Mouse (Mus musculus): ENCODE results near the gene Pram1.

Pram1 gene

GRCm38 (mm10) chr17:33666813-33667212 lies 29.0 kb downstream of the Pram1 start:
- DNase-seq (ENCODE audit: low read depth, low spot score): no peak

GRCm38 (mm10) chr17:33669681-33670080 lies 31.8 kb downstream of the Pram1 start:
- no peak for DNase-seq (ENCODE audit: low read depth, low spot score)

DNA sequence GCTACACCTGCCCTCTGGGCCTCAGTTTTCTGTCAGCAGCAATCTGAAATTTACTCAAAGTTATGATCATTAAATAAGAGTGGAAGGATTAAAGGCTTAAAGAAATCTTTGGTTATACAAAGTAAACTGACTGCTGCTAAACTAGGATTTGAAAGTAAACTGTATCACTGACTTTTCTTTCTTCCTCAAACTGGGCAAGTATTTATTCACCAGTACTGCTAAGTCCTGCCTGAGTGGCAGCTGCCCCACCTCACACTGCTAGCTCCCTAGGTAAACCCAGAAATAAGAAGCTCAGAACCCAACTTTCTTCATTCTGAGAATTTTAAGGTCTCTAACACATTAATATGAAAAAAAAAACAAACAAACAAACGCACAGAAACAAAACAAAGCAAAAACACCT lies 36.0 kb downstream of the Pram1 start:
- no peak for DNase-seq (ENCODE audit: low read depth, low spot score)

DNA sequence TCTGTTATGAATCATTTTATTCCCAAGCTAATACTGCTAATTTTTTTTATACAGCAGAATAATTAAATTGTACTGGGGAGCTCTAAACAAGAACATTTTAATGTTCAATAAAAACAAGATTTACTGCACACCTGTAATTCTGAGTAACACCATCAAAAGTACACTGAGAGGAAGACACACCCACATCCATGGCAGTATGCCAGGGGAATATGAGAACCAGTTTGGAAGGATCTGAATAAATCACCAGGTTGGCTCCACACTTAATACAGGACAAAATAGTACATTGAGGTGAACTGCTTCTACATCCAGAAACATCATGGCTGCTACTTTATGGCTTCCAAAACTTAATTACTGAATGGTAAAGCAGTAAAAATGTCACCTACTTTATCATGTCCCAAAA lies 37.6 kb downstream of the Pram1 start:
- DNase-seq (ENCODE audit: low read depth, low spot score): peak; percentile 11

- DNase-seq (ENCODE audit: low read depth, low spot score): no peak
Measured at GRCm38 (mm10) chr17:33676086-33676485, 38.2 kb downstream of the Pram1 start.

DNA sequence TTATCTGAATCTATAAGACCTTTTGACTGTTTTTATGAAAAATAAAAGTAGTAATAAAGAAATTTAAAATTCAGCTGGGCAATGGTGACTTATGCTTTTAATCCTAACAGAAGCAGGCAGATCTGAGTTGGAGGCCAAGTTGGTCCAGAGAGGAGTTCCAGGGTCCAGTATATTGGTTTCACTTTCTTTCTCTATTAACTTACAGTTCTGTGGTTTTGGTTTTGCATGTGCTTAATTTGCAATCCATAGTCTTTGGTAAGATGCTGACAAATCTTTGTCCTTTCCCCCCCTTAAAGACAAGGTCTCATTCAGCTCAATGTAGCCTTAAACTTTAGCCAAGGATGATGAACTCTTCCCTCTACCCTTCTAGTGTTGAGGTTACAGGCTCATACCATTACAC lies 40.9 kb downstream of the Pram1 start:
- peak; percentile 21 for DNase-seq (ENCODE audit: low read depth, low spot score)

- DNase-seq (ENCODE audit: low read depth, low spot score): no peak
Measured at GRCm38 (mm10) chr17:33681767-33682166, 43.9 kb downstream of the Pram1 start.

- peak; percentile 88 for DNase-seq (ENCODE audit: low read depth, low spot score)
Measured at GRCm38 (mm10) chr17:33684671-33685231, 46.9 kb downstream of the Pram1 start.

DNA sequence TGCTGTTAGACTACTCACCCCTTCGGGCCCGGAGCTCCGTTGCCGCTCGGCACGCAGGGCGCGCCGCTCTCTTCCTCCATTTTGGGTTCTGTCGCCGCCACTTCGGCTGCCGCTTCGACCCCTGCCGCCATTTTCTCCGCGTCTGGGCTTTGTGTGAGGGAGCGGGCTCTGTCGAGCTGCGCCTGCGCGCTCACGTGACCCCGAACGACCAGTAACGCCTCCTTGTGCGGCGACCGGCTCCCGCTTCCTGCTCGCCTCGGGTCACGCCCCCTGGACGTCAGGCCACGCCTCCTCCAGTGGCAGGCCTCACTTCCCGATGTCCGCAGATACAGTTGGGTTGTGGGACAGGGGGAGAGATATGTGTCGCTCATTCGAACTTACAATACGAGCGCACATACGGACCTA lies 47.4 kb downstream of the Pram1 start:
- peak; percentile 98 for DNase-seq (ENCODE audit: low read depth, low spot score)

DNA sequence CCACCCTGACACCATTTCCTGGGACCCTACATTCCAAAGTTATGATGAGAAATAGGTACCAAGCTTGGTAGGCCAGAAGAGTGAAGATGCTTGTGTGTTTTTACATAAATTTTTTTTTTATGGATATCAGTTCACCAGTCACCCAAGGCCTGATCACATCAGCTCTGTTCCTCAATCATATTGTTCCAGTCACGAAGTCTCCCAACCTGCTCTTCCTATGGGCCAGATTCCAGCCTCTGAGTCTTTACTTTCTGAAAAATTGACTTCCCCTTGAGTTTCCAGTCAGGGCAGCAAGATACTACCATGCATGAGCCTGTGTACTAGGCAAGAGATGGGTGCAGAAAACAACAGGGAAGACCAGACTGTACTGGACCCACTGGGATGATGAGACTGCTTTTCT lies 48.9 kb downstream of the Pram1 start, which contains the start of gene Hnrnpm:
TSS of gene Hnrnpm (minus strand) at position 101 of the 400 bp plus-strand sequence.
- DNase-seq (ENCODE audit: low read depth, low spot score): no peak
